9 mouse cellular contexts compared by ENCODE assay signal in the genomic region with DNA sequence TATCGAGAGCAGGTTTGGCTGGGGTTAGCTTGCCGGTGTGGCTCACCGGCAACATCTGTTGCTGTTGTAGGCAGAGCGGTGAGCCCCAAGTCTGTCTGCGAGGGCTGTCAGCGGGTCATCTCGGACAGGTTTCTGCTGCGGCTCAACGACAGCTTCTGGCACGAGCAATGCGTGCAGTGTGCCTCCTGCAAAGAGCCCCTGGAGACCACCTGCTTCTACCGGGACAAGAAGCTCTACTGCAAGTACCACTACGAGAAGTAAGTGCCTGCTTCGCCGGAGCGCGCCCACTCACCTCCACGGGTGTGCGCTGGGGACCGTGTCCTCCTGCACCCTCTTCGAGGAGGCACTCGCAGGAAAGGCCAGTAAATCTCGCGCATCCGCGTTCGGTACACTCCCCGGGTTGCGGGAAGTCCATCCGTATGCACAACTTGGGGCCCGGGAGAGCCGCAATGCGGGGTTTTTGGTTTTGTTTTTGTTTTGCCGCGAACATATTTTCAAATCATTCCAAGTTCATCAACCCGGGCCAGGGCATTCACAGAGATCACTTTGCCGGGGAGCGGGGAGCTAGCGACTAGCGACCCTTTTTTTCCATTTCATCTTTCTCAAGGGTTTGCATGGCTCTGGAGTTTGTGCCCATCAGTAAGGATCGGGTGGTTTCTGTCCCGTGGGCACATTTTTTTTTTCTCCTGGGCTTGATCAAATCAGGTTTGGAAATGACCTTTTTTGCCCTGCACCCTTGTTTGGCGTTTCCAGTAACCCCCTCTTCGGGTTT. TPM values are rescaled to one million over a fixed set of nuclear protein-coding genes. Genes with fewer than 3 reads are reported as not detected.
DNase-seq lines count a peak whose midpoint lies in the region; ATAC-seq lines count a peak whose summit lies in the region.
"Had no signal": no experiment of that assay in that cellular context is flagged by ENCODE, and none has a peak within 500 bp of the region (broad histone marks: within the 10 kb centered on the region; RNA-seq: fewer than 3 reads in every experiment).

No protein-coding gene starts in this region.

- intact Hi-C loops in heart, postnatal 25 days (cut with DNase I): no loop called here
- intact Hi-C loops in gastrocnemius, postnatal 36 days (cut with DNase I): no loop called here

- H3K27ac ChIP-seq in heart, embryonic 12.5 days (ENCODE audit: poor library complexity, severe bottlenecking): no peak overlapping the region
- peak overlapping the region; percentile 30; the same call in 1 of the 2 replicates for H3K27ac ChIP-seq in hindbrain, embryonic 10.5 days
- peak overlapping the region; percentile 67 for H3K27ac ChIP-seq in midbrain, embryonic 13.5 days

- DNase-seq in heart, postnatal 25 days (ENCODE audit: low spot score): no peak
- peak; percentile 36 for DNase-seq in ZHBTc4 (ENCODE audit: low read depth, low spot score)
- peak; percentile 62 for DNase-seq in hindbrain, embryonic 10.5 days (ENCODE audit: low spot score)
- DNase-seq in gastrocnemius, postnatal 36 days: no peak
- DNase-seq in adrenal gland, postnatal 4 days (ENCODE audit: low spot score in 2 of 2): no peak
- no peak for DNase-seq in lung, postnatal 10 days

- H3K9ac ChIP-seq in heart, embryonic 12.5 days: no peak overlapping the region
- H3K9ac ChIP-seq in midbrain, embryonic 13.5 days (replicated peaks): peak overlapping the region; percentile 61

- peaks cover 26% of the 10 kb centered on the region for H3K4me1 ChIP-seq in heart, embryonic 12.5 days (replicated peaks)
- H3K4me1 ChIP-seq in hindbrain, embryonic 10.5 days (replicated peaks): peaks cover 38% of the 10 kb centered on the region
- H3K4me1 ChIP-seq in midbrain, embryonic 13.5 days (replicated peaks): peaks cover 32% of the 10 kb centered on the region

- peaks cover 93% of the 10 kb centered on the region for H3K27me3 ChIP-seq in heart, embryonic 12.5 days (replicated peaks)
- H3K27me3 ChIP-seq in hindbrain, embryonic 10.5 days (ENCODE audit: insufficient read depth, poor library complexity, severe bottlenecking): peaks cover 100% of the 10 kb centered on the region
- peaks cover 95% of the 10 kb centered on the region for H3K27me3 ChIP-seq in midbrain, embryonic 13.5 days

- H3K4me3 ChIP-seq in heart, embryonic 12.5 days: peak overlapping the region; percentile 37
- peak overlapping the region; percentile 61 for H3K4me3 ChIP-seq in hindbrain, embryonic 10.5 days
- H3K4me3 ChIP-seq in midbrain, embryonic 13.5 days (replicated peaks): peak overlapping the region; percentile 49

- peak overlapping the region; percentile 66 for H3K4me2 ChIP-seq in heart, embryonic 12.5 days
- peak overlapping the region; percentile 40 for H3K4me2 ChIP-seq in midbrain, embryonic 13.5 days (replicated peaks)

- no peaks in the 10 kb centered on the region for H3K36me3 ChIP-seq in heart, embryonic 12.5 days
- H3K36me3 ChIP-seq in hindbrain, embryonic 10.5 days: no peaks in the 10 kb centered on the region
- no peaks in the 10 kb centered on the region for H3K36me3 ChIP-seq in midbrain, embryonic 13.5 days

- H3K9me3 ChIP-seq in heart, embryonic 12.5 days (replicated peaks): no peaks in the 10 kb centered on the region
- no peaks in the 10 kb centered on the region for H3K9me3 ChIP-seq in hindbrain, embryonic 10.5 days
- no peaks in the 10 kb centered on the region for H3K9me3 ChIP-seq in midbrain, embryonic 13.5 days

- ATAC-seq in heart, embryonic 12.5 days (ENCODE audit: insufficient number of reproducible peaks, low FRiP score): no peak
- no peak for ATAC-seq in midbrain, embryonic 13.5 days

- WGBS in heart, embryonic 12.5 days: under 1% methylated on average over 44 of the region's 44 CpGs
- WGBS in hindbrain, embryonic 10.5 days: under 1% methylated on average over 44 of the region's 44 CpGs
- under 1% methylated on average over 44 of the region's 44 CpGs for WGBS in midbrain, embryonic 13.5 days

RNA-seq across cellular contexts. Expression of a gene that starts 3.1 kb away (rescaled TPM):
- 3.5 TPM in 2 replicates for polyA plus RNA-seq in heart, embryonic 12.5 days (2016; fragmentation: Nextera tagmentation; extraction: Ambion mirVana)
- not detected for total RNA-seq in heart, postnatal 25 days (2021)
- 11.5 and 16.9 TPM in 2 replicates for polyA plus RNA-seq in hindbrain, embryonic 10.5 days (2016; fragmentation: Nextera tagmentation; extraction: Ambion mirVana)
- 15.0 and 19.6 TPM in 2 replicates for polyA plus RNA-seq in midbrain, embryonic 13.5 days (2015; fragmentation: Nextera tagmentation; extraction: Ambion mirVana)
- under 1 TPM; 0.25 to 0.28 TPM for total RNA-seq in gastrocnemius, postnatal 36 days (2021)
- total RNA-seq in adrenal gland, postnatal 4 days (2021): under 1 TPM in 1 of 2 experiments, not detected in 1; 0.08 TPM
- total RNA-seq: common myeloid progenitor, adult 5-6 weeks had no signal

Comparison
In these comparisons a context has a peak if more than half of its experiments do, and no peak if none do; other contexts are left out.
1. DNase-seq: peak in ZHBTc4 (single experiment) and hindbrain, embryonic 10.5 days (single experiment); none in heart, postnatal 25 days (single experiment), gastrocnemius, postnatal 36 days (0 of 2), adrenal gland, postnatal 4 days (0 of 2) and lung, postnatal 10 days (single experiment).
2. Peak in every context shown above with its lines, with median percentiles within 50 percentile points of each other: H3K4me3 ChIP-seq.